Mouse (Mus musculus): ENCODE data around the gene Prkaa1.

Prkaa1 gene

GRCm38 (mm10) chr15:5143361-5144020, at the start of gene Prkaa1:
Prkaa1 (plus strand) TSS chr15:5143861.
- peak; percentile 85 to 86 for DNase-seq

- no peak for DNase-seq
Measured at GRCm38 (mm10) chr15:5095534-5096301, 47.9 kb upstream of the Prkaa1 start.

GRCm38 (mm10) chr15:5097376-5097775, 46.3 kb upstream of the Prkaa1 start:
- DNase-seq = no peak

GRCm38 (mm10) chr15:5102312-5102711, 41.3 kb upstream of the Prkaa1 start:
- DNase-seq = no peak

- no peak for DNase-seq
Measured at GRCm38 (mm10) chr15:5105891-5106290, 37.8 kb upstream of the Prkaa1 start.

GRCm38 (mm10) chr15:5106293-5106692, 37.4 kb upstream of the Prkaa1 start:
- no peak for DNase-seq

- DNase-seq = no peak
Measured at GRCm38 (mm10) chr15:5107686-5108654, 35.7 kb upstream of the Prkaa1 start, which contains the start of gene Card6. Card6 (minus strand) TSS chr15:5108539.

- DNase-seq = no peak
Measured at GRCm38 (mm10) chr15:5108655-5109040, 35.0 kb upstream of the Prkaa1 start.

GRCm38 (mm10) chr15:5112651-5113050, 31.0 kb upstream of the Prkaa1 start:
- no peak for DNase-seq

- DNase-seq = no peak
Measured at GRCm38 (mm10) chr15:5115173-5115572, 28.5 kb upstream of the Prkaa1 start.

GRCm38 (mm10) chr15:5116270-5117030, 27.2 kb upstream of the Prkaa1 start, which contains the start of gene Rpl37:
Rpl37 (plus strand) TSS chr15:5116645.
- peak; percentile 99 for DNase-seq

- DNase-seq = peak in 1 of 2 experiments; percentile 20
Measured at GRCm38 (mm10) chr15:5117031-5117601, 26.5 kb upstream of the Prkaa1 start.

GRCm38 (mm10) chr15:5118626-5119025, 25.0 kb upstream of the Prkaa1 start:
- no peak for DNase-seq

GRCm38 (mm10) chr15:5119192-5119591, 24.5 kb upstream of the Prkaa1 start:
- DNase-seq = no peak

GRCm38 (mm10) chr15:5119707-5120106, 24.0 kb upstream of the Prkaa1 start:
- no peak for DNase-seq

- DNase-seq = no peak
Measured at GRCm38 (mm10) chr15:5121535-5122313, 21.9 kb upstream of the Prkaa1 start.

GRCm38 (mm10) chr15:5126456-5126855, 17.2 kb upstream of the Prkaa1 start:
- no peak for DNase-seq

- no peak for DNase-seq
Measured at GRCm38 (mm10) chr15:5127487-5127886, 16.2 kb upstream of the Prkaa1 start.

GRCm38 (mm10) chr15:5128176-5128940, 15.3 kb upstream of the Prkaa1 start:
- DNase-seq = no peak
